Mouse (Mus musculus) limb, embryonic 12.5 days (tissue): ENCODE data around the gene Gm8369. TPM values are rescaled to one million over a fixed set of nuclear protein-coding genes. Genes with fewer than 3 reads are reported as not detected.
"Not testable (repeated sequence)": the region's sequence is repeated elsewhere in the genome, so short reads cannot be mapped to it uniquely, and the experiment has no call there.

Experiments
- ATAC-seq: fragments of 200-750 bp; cut with Nextera tagmentation; 2 replicates; pipeline ENCODE4 v1.8.0; 2017; ENCODE audit warnings: low read depth, moderate TSS enrichment; ENCODE audit not compliant: insufficient number of reproducible peaks, insufficient read depth, low FRiP score, low TSS enrichment
- H3K27ac ChIP-seq: fragments of 300-500 bp; sonication (generic); 2 replicates; pipeline ENCODE4 v1.5.1; 2016; ENCODE audit warnings: mild to moderate bottlenecking, moderate library complexity
- H3K27me3 ChIP-seq: fragments of 300-500 bp; sonication (generic); 2 replicates; pipeline ENCODE4 v1.6.1; 2016; ENCODE audit warnings: mild to moderate bottlenecking, moderate library complexity
- H3K36me3 ChIP-seq: fragments of 300-500 bp; sonication (generic); 2 replicates; pipeline ENCODE4 v1.6.1; 2016; ENCODE audit warnings: mild to moderate bottlenecking, moderate library complexity
- H3K4me1 ChIP-seq: fragments of 300-500 bp; sonication (generic); replicated peaks from 2 replicates; pipeline ENCODE4 v1.6.1; 2016
- H3K4me2 ChIP-seq: fragments of 300-500 bp; sonication (generic); 2 replicates; pipeline ENCODE4 v1.6.1; 2016; ENCODE audit warnings: mild to moderate bottlenecking, moderate library complexity
- H3K4me3 ChIP-seq: fragments of 300-500 bp; sonication (generic); replicated peaks from 2 replicates; pipeline ENCODE4 v1.5.1; 2016; ENCODE audit warnings: mild to moderate bottlenecking
- H3K9ac ChIP-seq: fragments of 300-500 bp; sonication (generic); replicated peaks from 2 replicates; pipeline ENCODE4 v1.6.1; 2016; ENCODE audit warnings: mild to moderate bottlenecking, moderate library complexity
- H3K9me3 ChIP-seq: fragments of 300-500 bp; sonication (generic); 2 replicates; pipeline ENCODE4 v1.6.1; 2016; ENCODE audit warnings: mild to moderate bottlenecking, moderate library complexity
- WGBS: fragments of 180-500 bp; shearing (Covaris S2); methylation state at CpG from one replicate; pipeline ENCODE4 v1.1.7; 2016; 5-methylcytosine and 5-hydroxymethylcytosine counted together
- polyA plus RNA-seq: library from polyadenylated mRNA; unstranded; fragments of >200 nt; fragmentation: Nextera tagmentation; extraction: Ambion mirVana; gene quantifications from 2 replicates; pipeline ENCODE4 v1.2.1, GENCODE M21; 2016

Gene Gm8369
- polyA plus RNA-seq, 1 experiment from 2014 or later, result not detected

- H3K27ac ChIP-seq, result no peak overlapping the region
- 84% methylated on average over 5 of the region's 5 CpGs for WGBS
- no peak overlapping the region for H3K4me2 ChIP-seq
- H3K27me3 ChIP-seq, result no peaks in the 10 kb centered on the region
- H3K36me3 ChIP-seq, result no peaks in the 10 kb centered on the region
- ATAC-seq, result no peak
- H3K9ac ChIP-seq, result no peak overlapping the region
- no peak overlapping the region for H3K4me3 ChIP-seq
- H3K9me3 ChIP-seq, result no peaks in the 10 kb centered on the region
- no peaks in the 10 kb centered on the region for H3K4me1 ChIP-seq
These were observed 69.0 kb downstream of the Gm8369 start for GRCm38 (mm10) chr19:11554726-11555125.

- H3K4me1 ChIP-seq, H3K4me2 ChIP-seq, ATAC-seq, H3K27ac ChIP-seq, H3K27me3 ChIP-seq, H3K36me3 ChIP-seq, H3K9me3 ChIP-seq, H3K9ac ChIP-seq, H3K4me3 ChIP-seq: not testable (repeated sequence)
These were observed 73.8 kb downstream of the Gm8369 start for GRCm38 (mm10) chr19:11559560-11559959.

Other genes starting within 250 kb of the Gm8369 start
- gene Ms4a1, start 219.7 kb upstream of the Gm8369 start, polyA plus RNA-seq, result not detected in 2 replicates
- not detected in 2 replicates for gene Ms4a5, start 202.1 kb upstream of the Gm8369 start, polyA plus RNA-seq
- gene Ms4a14, start 171.5 kb upstream of the Gm8369 start, polyA plus RNA-seq, result not detected in 2 replicates
- gene Ms4a7, start 149.8 kb upstream of the Gm8369 start, polyA plus RNA-seq, result 2.2 and 2.4 TPM in 2 replicates
- 1.6 and 2.0 TPM in 2 replicates for gene Ms4a4a, start 110.4 kb upstream of the Gm8369 start, polyA plus RNA-seq
- gene Ms4a4c, start 81.2 kb upstream of the Gm8369 start, polyA plus RNA-seq, result 0.22 TPM in 1 of 2 replicates, not detected in the other
- not detected in 2 replicates for gene Ms4a4b, start 42.4 kb upstream of the Gm8369 start, polyA plus RNA-seq
- gene Ms4a6c, start 16.6 kb upstream of the Gm8369 start, polyA plus RNA-seq, result 1.8 and 2.5 TPM in 2 replicates
- gene Ms4a6b, start 30.6 kb downstream of the Gm8369 start, polyA plus RNA-seq, result 2.3 and 2.9 TPM in 2 replicates
- 0.63 and 0.73 TPM in 2 replicates for gene Ms4a4d, start 50.9 kb downstream of the Gm8369 start, polyA plus RNA-seq
- gene Ms4a6d, start 118.9 kb downstream of the Gm8369 start, polyA plus RNA-seq, result 2.0 and 2.3 TPM in 2 replicates
- 0.61 TPM in 1 of 2 replicates, not detected in the other for gene Ms4a2, start 137.8 kb downstream of the Gm8369 start, polyA plus RNA-seq
- gene Ms4a3, start 154.9 kb downstream of the Gm8369 start, polyA plus RNA-seq, result not detected in 2 replicates
- gene Oosp2, start 174.6 kb downstream of the Gm8369 start, polyA plus RNA-seq, result not detected in 2 replicates
- gene Oosp1, start 205.2 kb downstream of the Gm8369 start, polyA plus RNA-seq, result 0.63 TPM in 1 of 2 replicates, not detected in the other
- not detected in 2 replicates for gene Oosp3, start 211.1 kb downstream of the Gm8369 start, polyA plus RNA-seq